Mouse (Mus musculus) telencephalon, adult 2 months (tissue): ENCODE data around the gene Kdsr.

Experiments used
- DNase-seq: peaks from one replicate; pipeline ENCODE4 v3.0.0-alpha.2; 2011; ENCODE audit warnings: low read depth, low spot score

Kdsr gene

GRCm38 (mm10) chr1:106759572-106760435 is at the start of gene Kdsr:
TSS of gene Kdsr (minus strand) at chr1:106759727.
- DNase-seq, result peak; percentile 98

DNA sequence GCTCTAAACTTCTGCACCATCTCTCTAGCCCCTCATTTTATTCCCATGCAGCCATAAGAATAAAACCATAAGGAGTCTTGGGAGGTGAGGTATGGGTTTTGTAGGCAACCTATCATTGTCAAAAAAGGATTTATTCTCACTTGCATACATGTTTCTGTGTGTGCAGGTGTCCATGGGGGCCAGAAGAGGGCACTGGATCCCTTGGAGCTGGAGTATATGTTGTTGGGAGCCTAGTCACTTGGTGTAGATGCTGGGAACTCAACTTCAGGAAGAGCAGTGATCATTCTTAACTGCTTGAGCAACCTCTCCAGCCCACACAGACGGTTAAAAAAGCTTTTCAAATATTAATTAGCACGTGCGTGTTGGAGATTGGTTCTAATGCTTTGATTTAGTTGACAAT is 40.4 kb upstream of the Kdsr start:
- no peak for DNase-seq

GRCm38 (mm10) chr1:106799406-106799805 is 39.9 kb upstream of the Kdsr start:
- DNase-seq, result no peak

DNA sequence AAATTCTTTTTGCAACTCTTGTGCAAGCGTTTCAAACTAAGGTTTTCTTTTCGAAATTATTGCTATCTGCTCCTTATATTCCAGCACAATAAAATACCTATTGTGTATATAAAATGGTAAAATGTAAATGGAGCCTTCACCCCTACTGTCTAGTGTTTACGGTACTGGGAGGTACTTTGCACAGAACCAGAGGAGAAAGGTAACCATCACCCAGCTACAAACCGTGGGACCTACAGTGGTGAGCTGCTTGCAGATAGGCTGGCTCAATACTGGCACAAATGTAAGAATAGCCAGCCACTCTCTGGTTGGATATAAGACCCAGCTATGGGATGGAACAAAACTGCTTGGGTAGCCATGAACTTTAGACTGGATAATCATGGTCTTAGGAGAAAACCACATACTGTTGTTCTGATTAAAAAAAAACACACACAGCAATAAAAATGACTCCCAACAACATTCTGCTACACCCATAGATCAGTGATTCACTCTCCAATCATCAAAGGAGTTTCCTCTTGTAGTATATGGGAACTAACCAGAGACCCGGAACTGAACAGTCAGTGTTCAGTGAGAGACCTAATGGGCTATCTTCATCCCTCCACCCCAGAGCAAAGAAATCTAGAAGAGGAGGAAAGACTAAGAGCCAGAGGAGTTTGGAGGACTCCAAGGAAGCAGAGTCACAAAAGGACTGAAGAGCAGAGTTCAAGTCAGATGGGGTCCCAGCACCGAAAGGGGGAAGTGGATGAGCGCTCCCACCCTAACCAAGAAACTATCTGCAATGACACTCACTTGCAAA is 37.7 kb upstream of the Kdsr start:
- DNase-seq, result no peak

DNA sequence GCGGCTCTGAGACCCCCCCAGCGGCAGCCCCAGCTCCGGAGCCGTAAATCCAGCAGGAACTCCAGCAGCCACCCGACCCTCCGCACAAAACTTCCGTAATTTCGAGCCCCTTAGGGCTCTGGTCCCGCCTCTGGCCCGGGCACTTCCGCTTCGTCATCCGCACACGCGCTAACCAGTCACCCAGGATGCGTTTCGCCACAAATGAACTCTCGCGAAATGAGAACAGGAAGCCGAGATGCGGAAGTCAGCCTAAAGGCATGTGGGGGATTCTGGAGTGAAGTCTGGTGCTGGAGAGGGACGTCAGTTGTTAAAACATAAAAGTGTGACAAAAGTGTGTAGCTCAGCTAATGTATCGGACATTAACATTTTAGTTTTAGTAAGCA is 37.0 kb upstream of the Kdsr start, which contains the start of gene Vps4b:
Gene Vps4b, minus strand, starts transcription at position 187 of the 383 bp plus-strand sequence.
- peak; percentile 95 for DNase-seq

DNA sequence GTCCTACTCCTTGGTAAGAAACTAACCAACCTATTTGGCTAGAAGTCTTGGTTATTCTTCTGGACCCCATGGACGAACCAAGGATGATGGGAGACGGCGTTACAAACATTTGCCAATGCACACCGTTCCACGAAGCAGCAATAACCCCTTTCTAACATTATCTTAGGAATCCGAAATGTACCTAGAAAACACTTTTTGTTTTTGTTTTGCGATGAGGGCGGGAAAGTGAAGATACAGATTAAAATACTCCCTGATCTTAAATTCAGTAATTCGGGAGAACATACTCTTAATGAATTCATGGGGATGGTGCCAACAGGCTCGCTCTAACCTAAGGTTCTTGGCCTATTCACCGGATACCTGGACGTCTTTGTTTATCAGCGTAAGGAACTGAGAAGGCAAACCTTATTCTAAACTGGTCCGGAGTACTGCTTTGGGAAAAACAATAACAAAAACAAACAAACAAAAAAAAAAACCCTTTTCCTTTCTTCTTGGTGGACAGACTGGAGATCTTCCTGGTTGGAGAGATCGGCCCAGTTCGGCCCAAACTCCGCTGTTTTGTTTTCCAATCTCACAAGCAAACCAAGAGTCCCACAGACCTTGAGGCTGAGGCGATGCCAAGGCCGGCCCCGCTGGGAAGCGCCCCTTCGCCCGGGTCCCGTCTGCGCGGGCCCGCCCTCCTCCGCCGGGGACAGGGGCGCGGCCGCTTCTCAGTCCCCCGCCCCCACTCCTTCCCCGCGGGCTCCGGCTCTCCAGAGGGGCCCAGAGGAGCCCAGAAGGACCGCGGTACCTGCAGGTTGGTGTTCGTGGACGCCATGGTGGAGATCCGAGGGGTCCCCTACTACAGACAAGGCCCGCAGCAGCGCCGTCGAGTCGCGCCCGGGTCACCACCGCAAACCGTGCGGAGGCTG is 36.4 kb upstream of the Kdsr start:
- no peak for DNase-seq

GRCm38 (mm10) chr1:106774896-106775295 is 15.4 kb upstream of the Kdsr start:
- no peak for DNase-seq

- DNase-seq, result no peak
These were observed 14.6 kb upstream of the Kdsr start for GRCm38 (mm10) chr1:106774092-106774491.

DNA sequence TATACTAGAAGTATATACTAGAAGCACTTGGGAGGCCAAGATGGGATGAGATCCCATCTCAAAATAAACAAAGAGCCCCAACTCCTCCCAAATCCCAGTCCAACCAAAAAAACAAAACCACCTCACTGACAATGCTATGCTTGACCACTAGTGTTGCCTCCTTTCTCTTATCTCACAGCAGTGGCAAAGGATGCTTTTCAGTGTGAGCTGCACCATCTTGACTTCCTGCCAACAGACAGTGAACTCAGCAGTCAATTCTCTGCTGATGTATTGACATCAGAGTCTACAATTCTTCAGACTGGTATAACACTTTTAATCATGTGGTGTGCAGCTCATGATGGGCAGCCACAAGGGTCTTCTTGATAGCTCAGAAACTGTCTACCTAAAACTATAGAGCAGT is 9.2 kb upstream of the Kdsr start:
- no peak for DNase-seq

- DNase-seq, result peak; percentile 68
These were observed 6.2 kb upstream of the Kdsr start for GRCm38 (mm10) chr1:106765771-106766170.

DNA sequence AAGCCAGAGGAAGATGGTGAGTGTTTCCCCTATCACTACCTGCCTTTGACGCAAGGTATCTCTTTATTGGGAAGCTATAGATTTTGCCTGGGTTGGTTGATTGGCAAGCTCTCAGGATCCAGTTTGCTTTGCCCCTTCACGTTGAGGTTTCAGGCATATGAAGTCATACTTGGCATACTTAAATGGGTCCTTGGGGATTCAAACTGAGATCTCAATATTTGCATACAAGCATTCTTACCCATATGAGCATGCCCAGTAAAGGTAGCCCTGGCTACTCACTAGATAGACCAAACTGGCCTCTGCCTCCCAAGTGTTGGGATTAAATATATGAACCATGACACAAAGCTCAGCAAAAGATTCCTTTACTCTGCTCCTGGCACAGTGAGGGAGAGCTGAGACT is 5.3 kb upstream of the Kdsr start:
- no peak for DNase-seq

DNA sequence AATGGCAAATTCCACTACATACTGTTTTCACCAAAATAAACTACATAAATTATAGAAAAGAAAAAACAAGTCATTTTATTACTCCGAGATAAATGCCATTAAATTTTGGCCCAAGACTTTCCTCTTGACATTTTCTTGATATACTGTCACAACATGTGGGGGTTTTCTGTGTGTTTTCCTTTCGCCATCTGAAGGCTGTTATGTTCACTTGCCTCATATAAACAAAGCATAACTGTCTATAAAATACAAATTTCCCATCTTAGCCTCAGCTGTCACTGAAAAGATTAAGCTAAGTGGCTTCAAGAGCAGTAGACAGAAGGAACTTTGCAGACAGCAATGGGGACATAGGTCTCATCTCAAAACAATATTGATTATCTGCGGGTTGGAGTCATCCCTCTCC is 4.8 kb upstream of the Kdsr start:
- DNase-seq, result no peak

GRCm38 (mm10) chr1:106760750-106761149 is 1.2 kb upstream of the Kdsr start:
- no peak for DNase-seq

DNA sequence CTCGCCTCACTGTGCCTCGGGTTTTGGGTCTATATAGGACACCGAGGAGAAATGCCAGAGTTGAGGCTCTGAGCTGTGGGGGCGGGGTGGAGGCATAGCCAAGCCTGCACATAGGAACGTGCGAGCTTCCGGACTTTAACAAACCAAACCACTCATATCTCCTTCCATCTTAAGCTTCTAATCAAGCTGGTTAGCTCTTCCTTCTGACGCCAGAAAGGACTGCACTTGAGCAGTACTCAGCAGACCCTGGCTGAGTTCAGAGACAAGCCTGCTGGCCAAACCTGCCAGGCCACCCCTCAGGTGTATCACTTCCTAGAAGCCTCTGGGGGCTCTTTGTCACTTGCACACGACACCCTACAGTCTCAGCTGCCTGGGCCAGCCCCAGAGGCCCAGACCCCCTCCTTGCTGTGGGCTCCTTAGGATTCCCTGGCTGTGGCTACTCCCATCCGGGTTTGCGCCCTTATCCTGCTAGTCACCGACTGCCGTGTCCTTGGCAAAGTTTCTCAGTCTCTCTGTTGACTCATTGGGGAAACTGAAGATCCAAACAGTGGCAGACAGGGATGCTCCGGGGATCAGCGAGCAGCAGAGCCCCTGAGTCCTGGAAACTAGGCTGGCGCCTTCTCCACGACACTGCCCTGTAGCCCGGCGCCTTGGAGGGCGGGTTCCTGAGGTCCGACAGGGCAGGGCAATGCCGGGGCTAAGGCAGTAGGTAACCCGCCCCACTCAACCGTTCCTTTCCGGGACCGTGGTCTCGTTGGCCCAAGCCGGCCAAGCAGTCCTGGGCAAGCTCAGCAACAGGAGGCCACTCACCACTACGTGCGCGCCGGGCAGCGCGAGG is 574 bp downstream of the Kdsr start:
- no peak for DNase-seq

GRCm38 (mm10) chr1:106756633-106757032 is 2.9 kb downstream of the Kdsr start:
- no peak for DNase-seq

DNA sequence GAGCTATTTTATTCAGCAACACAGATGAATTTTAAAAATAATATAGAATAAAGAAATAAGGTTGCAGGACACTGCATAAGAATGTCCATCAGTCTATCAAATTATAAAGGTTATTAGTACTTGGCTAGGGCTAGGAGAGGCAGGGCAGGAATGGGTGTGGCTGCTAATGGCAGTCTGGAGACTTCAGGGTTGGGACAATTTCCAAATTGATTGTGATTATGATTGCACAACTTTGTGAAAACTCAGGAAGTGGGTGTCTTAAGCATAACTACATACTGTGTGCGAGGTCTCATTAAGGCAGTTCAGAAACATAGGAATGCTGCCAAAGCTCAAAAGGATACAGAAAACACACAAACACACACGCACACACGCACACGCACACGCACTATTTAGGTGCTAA is 7.5 kb downstream of the Kdsr start:
- DNase-seq, result no peak

- no peak for DNase-seq
These were observed 8.9 kb downstream of the Kdsr start for GRCm38 (mm10) chr1:106750656-106751055.

DNA sequence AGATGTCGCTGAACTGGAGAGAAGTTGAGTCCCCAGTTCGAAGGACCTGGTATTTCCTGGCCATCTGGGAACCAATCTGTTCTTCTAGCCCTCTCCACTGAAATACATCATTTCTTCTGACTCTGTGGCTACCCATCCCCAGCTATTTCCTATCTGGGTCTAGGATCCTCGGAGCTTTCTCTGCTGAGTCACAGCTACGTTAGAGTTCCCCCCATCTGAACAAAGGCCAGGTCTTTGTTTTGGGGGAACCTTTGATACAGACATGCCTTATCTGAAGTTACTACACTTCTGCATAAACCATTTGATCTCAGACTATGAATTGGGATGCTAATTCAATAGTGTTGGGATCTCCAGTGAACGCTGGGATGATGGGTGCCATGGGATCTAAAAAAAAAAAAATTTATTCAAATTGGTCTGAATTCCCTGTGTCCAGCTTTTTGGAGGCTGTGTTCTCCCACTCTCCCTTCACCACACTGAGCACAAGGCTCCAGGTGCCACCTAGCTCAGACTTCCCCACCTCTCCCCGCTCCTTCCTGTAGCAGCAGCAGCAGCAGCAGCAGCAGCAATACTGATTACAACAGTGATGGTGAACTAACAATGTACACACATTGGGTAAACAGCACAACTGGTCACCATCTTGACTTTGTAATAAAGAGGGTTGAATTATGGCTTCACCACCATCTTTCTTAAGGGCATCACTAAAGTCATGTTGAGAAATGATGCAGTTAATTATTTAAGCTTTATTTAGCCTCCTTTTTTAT is 10.8 kb downstream of the Kdsr start:
- no peak for DNase-seq

DNA sequence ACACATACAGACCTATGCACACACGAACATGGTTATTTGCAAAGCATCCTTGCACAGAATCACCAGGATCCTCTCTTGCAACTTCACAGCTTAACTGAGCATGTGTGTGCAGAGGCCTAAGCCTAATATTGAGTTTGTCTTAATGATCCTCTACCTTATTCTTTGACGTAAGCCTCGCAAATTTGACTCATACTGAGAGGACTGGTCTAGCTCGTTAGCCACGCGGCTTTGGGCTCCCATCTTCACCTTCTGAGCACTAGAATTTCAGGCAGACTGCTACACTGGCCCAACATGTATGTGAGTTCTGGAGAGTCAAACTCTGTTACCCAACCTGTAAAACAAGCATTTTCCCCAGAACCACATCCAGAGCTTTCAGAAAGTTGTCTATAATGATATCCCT is 16.5 kb downstream of the Kdsr start:
- no peak for DNase-seq

- no peak for DNase-seq
These were observed 18.8 kb downstream of the Kdsr start for GRCm38 (mm10) chr1:106740735-106741134.
